Mouse (Mus musculus) brain, embryonic 14.5 days (tissue): Measurements from ENCODE around the gene L3mbtl2. TPM values are rescaled to one million over a fixed set of nuclear protein-coding genes. Genes with fewer than 3 reads are reported as not detected.

Experiments
- DNase-seq: peaks from one replicate; pipeline ENCODE4 v3.0.0-alpha.2; 2011; ENCODE audit warnings: low read depth
- CTCF ChIP-seq: fragments of 200-500 bp; IDR thresholded peaks from 2 replicates; pipeline ENCODE4 v1.5.1; 2012; ENCODE audit warnings: inconsistent platforms, mild to moderate bottlenecking, moderate library complexity, borderline replicate concordance; ENCODE audit not compliant: insufficient read depth, insufficient read length; ENCODE audit errors: extremely low read depth
- POLR2A ChIP-seq: fragments of 200-500 bp; IDR thresholded peaks from 2 replicates; pipeline ENCODE4 v1.6.1; 2012; ENCODE audit warnings: mild to moderate bottlenecking, inconsistent platforms, borderline replicate concordance; ENCODE audit not compliant: poor library complexity, insufficient read depth, insufficient read length, severe bottlenecking; ENCODE audit errors: extremely low read depth
- polyA plus RNA-seq: library from polyadenylated mRNA; depleted of rRNA; stranded (reverse); fragments of >200 nt; gene quantifications from 2 replicates; pipeline ENCODE4 v1.2.3, GENCODE M21; 2012; rRNA removed

L3mbtl2 gene
- 24.8 and 25.7 TPM in 2 replicates for polyA plus RNA-seq

GRCm38 (mm10) chr15:81663697-81664561 lies at the start of gene L3mbtl2:
Gene L3mbtl2, plus strand, starts transcription at chr15:81663889.
- peak; percentile 21; the same call in 1 of the 2 replicates for TF ChIP-seq POLR2A
- peak; percentile 38; the same call in 1 of the 2 replicates for TF ChIP-seq CTCF
- peak; percentile 98 for DNase-seq

GRCm38 (mm10) chr15:81649516-81650455 lies 13.9 kb upstream of the L3mbtl2 start:
- no peak for TF ChIP-seq POLR2A
- TF ChIP-seq CTCF, result no peak
- no peak for DNase-seq

GRCm38 (mm10) chr15:81650636-81651035 lies 13.1 kb upstream of the L3mbtl2 start:
- DNase-seq, result peak; percentile 29

GRCm38 (mm10) chr15:81661701-81662100 lies 2.0 kb upstream of the L3mbtl2 start:
- DNase-seq, result no peak
- TF ChIP-seq POLR2A, result no peak
- no peak for TF ChIP-seq CTCF

More at GRCm38 (mm10) chr15:81650636-81651035, 13.1 kb upstream of the L3mbtl2 start:
- no peak for TF ChIP-seq POLR2A
- TF ChIP-seq CTCF, result no peak

GRCm38 (mm10) chr15:81663281-81663680 lies 408 bp upstream of the L3mbtl2 start:
- TF ChIP-seq POLR2A (no peak), CTCF (no peak)
- DNase-seq, result no peak

- no peak for DNase-seq
- no peak for TF ChIP-seq POLR2A
- 0 out of 2 replicates have a peak, but pooled peaks have one; percentile 6 for TF ChIP-seq CTCF
Observed at GRCm38 (mm10) chr15:81666957-81667356, 3.3 kb downstream of the L3mbtl2 start.

GRCm38 (mm10) chr15:81670231-81670640 lies 6.5 kb downstream of the L3mbtl2 start:
- peak; percentile 53 for DNase-seq
- TF ChIP-seq POLR2A (no peak), CTCF (peak; percentile 69)

GRCm38 (mm10) chr15:81676637-81677036 lies 12.9 kb downstream of the L3mbtl2 start:
- no peak for DNase-seq
- TF ChIP-seq POLR2A (no peak), CTCF (no peak)

- no peak for TF ChIP-seq POLR2A
- TF ChIP-seq CTCF, result no peak
- DNase-seq, result no peak
Observed at GRCm38 (mm10) chr15:81680301-81680805, 16.7 kb downstream of the L3mbtl2 start.

- TF ChIP-seq POLR2A (no peak), CTCF (no peak)
- no peak for DNase-seq
Observed at GRCm38 (mm10) chr15:81693366-81693966, 29.8 kb downstream of the L3mbtl2 start.
